Mouse (Mus musculus) midbrain, postnatal 0 days (tissue): ENCODE data around the gene Nup88. TPM values are rescaled to one million over a fixed set of nuclear protein-coding genes. Genes with fewer than 3 reads are reported as not detected.
A peak's percentile ranks its signal among the peaks of the same experiment; 100 is the strongest.

Source experiments
- ATAC-seq: fragments of 200-750 bp; cut with Nextera tagmentation; 2 replicates; pipeline ENCODE4 v1.8.0; 2017; ENCODE audit warnings: moderate number of reproducible peaks, mild to moderate bottlenecking, moderate TSS enrichment, moderate library complexity; ENCODE audit not compliant: low FRiP score
- DNase-seq: peaks from one replicate; pipeline ENCODE4 v3.0.0-alpha.2; 2015; ENCODE audit warnings: low spot score
- H3K27ac ChIP-seq: fragments of 300-500 bp; sonication (generic); 2 replicates; pipeline ENCODE4 v1.5.1; 2014; ENCODE audit warnings: low read depth, mild to moderate bottlenecking, low read length, mixed read lengths
- H3K27me3 ChIP-seq: fragments of 300-500 bp; sonication (generic); 2 replicates; pipeline ENCODE4 v1.6.1; 2014; ENCODE audit warnings: low read length, control low read depth, mixed read lengths; ENCODE audit not compliant: insufficient read depth
- H3K36me3 ChIP-seq: fragments of 300-500 bp; sonication (generic); 2 replicates; pipeline ENCODE4 v1.6.1; 2014; ENCODE audit warnings: low read length, control low read depth, mixed read lengths; ENCODE audit not compliant: insufficient read depth
- H3K4me1 ChIP-seq: fragments of 300-500 bp; sonication (generic); 2 replicates; pipeline ENCODE4 v1.6.1; 2014; ENCODE audit warnings: mild to moderate bottlenecking, control low read depth, antibody characterized with exemption, low read length, mixed read lengths; ENCODE audit not compliant: insufficient read depth
- H3K4me2 ChIP-seq: fragments of 300-500 bp; sonication (generic); 2 replicates; pipeline ENCODE4 v1.6.1; 2014; ENCODE audit warnings: low read depth, mild to moderate bottlenecking, low read length, mixed read lengths; ENCODE audit not compliant: poor library complexity, severe bottlenecking
- H3K4me3 ChIP-seq: fragments of 300-500 bp; sonication (generic); 2 replicates; pipeline ENCODE4 v1.5.1; 2014; ENCODE audit warnings: low read depth, mild to moderate bottlenecking, low read length, moderate library complexity
- H3K9ac ChIP-seq: fragments of 300-500 bp; sonication (generic); replicated peaks from 2 replicates; pipeline ENCODE4 v1.6.1; 2014; ENCODE audit warnings: mild to moderate bottlenecking, low read length, moderate library complexity, mixed read lengths; ENCODE audit not compliant: poor library complexity, severe bottlenecking
- H3K9me3 ChIP-seq: fragments of 300-500 bp; sonication (generic); 2 replicates; pipeline ENCODE4 v1.6.1; 2016; ENCODE audit warnings: low read length, control low read depth
- CTCF ChIP-seq: IDR thresholded peaks from 2 replicates; pipeline ENCODE4 v1.5.1; 2016; ENCODE audit warnings: antibody characterized with exemption, mild to moderate bottlenecking
- WGBS: fragments of 180-500 bp; shearing (Covaris S2); extraction: QIAGEN DNeasy Blood & Tissue Kit; methylation state at CpG from one replicate; pipeline ENCODE4 v1.1.7; 2014; 5-methylcytosine and 5-hydroxymethylcytosine counted together
- polyA plus RNA-seq: library from polyadenylated mRNA; unstranded; fragments of >200 nt; fragmentation: Nextera tagmentation; extraction: Ambion mirVana; gene quantifications from 2 replicates; pipeline ENCODE4 v1.2.1, GENCODE M21; 2015
- total RNA-seq: library from RNA; depleted of rRNA; stranded (reverse); fragments of >200 nt; gene quantifications from 2 replicates; pipeline ENCODE4 v1.2.3, GENCODE M21; 2014

The Nup88 gene
- total and polyA plus RNA-seq, 2 experiments from 2014 or later = 63.8 to 104 TPM

DNA sequence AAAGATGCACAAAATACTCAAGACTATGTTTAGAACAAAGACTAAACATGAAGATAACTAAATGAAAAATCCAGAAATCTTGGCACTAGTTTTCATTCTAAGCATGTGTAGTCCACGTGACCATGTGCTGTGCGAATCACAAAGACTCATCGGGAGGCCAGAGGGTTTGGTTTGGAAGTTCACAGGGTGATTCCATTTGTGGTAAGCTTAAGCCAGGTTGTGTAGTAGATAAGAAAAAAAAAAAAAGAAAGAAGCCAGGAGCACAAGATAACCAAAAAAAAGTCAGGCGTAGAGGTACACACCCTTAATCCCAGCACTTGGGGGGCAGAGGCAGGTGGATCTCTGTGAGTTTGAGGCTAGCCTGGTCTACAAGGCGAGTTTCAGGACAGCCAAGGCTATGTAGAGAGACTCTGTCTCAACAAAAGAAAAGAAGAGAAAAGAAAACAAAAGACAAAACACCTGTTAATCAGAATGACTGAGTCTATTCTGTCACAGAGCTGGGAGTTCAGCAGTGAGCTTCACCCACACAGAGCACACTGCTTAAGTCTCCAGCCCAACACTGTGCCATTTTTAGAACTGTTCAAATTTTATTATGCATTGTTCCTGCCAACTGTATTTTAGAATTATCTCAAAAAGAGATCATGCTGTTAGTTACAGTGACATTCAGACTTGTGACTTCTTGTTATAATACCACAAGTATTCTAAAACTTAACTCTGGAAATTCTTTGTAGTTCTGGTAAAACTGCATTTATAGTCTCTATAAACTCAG is 8.8 kb downstream of the Nup88 start:
- H3K4me3 ChIP-seq = no peak overlapping the region

DNA sequence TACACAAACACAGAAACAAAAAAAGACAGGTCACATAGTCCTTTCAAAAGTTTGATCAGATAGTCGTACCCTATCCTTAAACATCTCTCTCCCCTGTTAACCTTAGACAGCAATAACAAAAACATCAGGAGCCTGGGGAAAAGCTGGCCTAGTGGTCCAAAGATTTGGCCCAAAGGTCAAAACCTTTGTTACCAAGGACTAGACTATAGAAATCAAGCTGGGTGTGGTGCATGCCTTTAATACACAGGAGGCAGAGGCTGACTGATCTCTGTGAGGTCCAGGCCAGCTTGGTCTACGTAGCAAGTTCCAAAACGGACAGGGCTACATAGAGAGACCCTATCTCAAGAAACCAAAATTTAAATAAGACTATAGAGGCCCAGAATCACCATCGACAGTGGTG is 15.1 kb downstream of the Nup88 start:
- WGBS = 87% methylated on average over 4 of the region's 4 CpGs
- Histone ChIP-seq H3K27me3 (no peaks in the 10 kb centered on the region), H3K9ac (no peak overlapping the region), H3K27ac (no peak overlapping the region), H3K4me2 (no peak overlapping the region), H3K9me3 (no peaks in the 10 kb centered on the region), H3K4me1 (no peaks in the 10 kb centered on the region), H3K4me3 (no peak overlapping the region), H3K36me3 (peaks cover 54% of the 10 kb centered on the region)
- TF ChIP-seq CTCF = no peak
- ATAC-seq = no peak
- no peak for DNase-seq

More for the DNA sequence above, 8.8 kb downstream of the Nup88 start:
- no peak for ATAC-seq
- Histone ChIP-seq H3K9me3 (no peaks in the 10 kb centered on the region), H3K36me3 (peaks cover 63% of the 10 kb centered on the region), H3K4me2 (no peak overlapping the region), H3K4me1 (no peaks in the 10 kb centered on the region), H3K9ac (no peak overlapping the region), H3K27ac (no peak overlapping the region), H3K27me3 (no peaks in the 10 kb centered on the region)
- 91% methylated on average over 5 of the region's 5 CpGs for whole genome bisulfite sequencing
- DNase-seq = no peak
- TF ChIP-seq CTCF = no peak

DNA sequence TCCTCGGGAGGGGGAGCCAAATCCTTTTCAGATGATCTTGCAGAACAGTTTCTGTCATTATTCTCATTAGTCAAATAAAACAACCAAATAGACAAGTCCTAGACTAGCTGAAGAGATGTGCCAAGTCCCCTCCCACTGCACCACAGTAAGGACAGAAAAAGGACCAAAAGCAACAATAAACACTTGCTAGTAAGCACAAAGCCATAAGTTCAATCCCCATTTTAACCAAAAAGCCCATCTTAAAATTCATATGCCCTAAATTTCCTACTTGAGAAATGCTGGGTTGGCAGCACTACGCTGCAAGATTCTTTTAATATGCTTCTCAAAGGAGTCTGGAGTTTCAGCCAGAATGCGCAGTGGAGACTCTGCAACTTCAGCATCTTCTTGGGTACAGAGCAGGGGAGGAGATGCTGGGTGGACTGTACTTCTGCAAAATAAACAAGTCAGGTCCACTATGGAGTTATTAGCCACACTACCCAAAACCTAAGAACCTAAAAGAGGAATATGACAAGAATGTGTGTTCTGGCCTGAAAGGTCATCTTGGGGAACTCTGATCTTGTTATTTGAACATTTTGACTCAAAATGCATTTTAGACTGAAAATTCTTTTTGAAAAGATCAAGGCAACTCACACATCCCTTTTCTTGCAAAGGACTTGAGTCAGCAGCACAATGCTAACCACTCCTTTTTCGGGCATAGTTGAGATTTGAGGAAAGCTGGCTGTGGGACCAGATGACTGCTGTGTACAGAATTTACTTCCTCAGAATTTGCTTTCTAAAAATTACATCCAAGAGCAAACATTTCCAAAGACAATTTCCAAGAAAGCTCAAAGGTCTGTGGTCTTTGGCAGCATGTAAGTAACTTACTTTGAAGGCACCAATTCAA is 24.6 kb downstream of the Nup88 start:
- 94% methylated on average over 4 of the region's 4 CpGs for WGBS
- no peaks in the 10 kb centered on the region for H3K4me1 ChIP-seq
- H3K4me3 ChIP-seq = no peak overlapping the region
- H3K27ac ChIP-seq = no peak overlapping the region
- H3K4me2 ChIP-seq = no peak overlapping the region
- TF ChIP-seq CTCF = no peak
- no peak for DNase-seq
- no peaks in the 10 kb centered on the region for H3K27me3 ChIP-seq
- ATAC-seq = no peak
- no peaks in the 10 kb centered on the region for H3K9me3 ChIP-seq
- peaks cover 60% of the 10 kb centered on the region for H3K36me3 ChIP-seq
- H3K9ac ChIP-seq = no peak overlapping the region

DNA sequence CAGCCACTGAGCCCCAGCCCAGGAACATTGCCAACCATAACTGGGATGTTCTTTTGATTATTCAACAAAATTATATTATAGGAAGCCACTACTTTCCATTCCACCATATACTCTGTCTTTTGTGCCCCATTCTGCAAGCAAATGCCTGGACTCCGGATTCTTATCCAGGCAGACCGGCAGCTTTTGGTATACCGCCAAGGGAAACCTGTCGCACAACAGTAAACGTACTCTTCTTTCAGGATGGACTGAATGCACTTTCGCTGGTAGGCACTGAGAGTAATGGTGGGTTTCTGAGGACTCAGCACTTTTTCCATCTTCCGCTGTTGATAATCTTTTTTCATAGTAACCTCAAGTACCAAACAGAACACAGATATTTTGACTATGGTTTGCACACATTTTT is 26.1 kb downstream of the Nup88 start:
- Histone ChIP-seq H3K4me2 (no peak overlapping the region), H3K36me3 (peaks cover 59% of the 10 kb centered on the region), H3K4me3 (no peak overlapping the region), H3K9ac (no peak overlapping the region), H3K27me3 (no peaks in the 10 kb centered on the region), H3K27ac (no peak overlapping the region), H3K9me3 (no peaks in the 10 kb centered on the region), H3K4me1 (no peaks in the 10 kb centered on the region)
- no peak for TF ChIP-seq CTCF
- DNase-seq = no peak
- no peak for ATAC-seq
- 94% methylated on average over 7 of the region's 7 CpGs for WGBS

DNA sequence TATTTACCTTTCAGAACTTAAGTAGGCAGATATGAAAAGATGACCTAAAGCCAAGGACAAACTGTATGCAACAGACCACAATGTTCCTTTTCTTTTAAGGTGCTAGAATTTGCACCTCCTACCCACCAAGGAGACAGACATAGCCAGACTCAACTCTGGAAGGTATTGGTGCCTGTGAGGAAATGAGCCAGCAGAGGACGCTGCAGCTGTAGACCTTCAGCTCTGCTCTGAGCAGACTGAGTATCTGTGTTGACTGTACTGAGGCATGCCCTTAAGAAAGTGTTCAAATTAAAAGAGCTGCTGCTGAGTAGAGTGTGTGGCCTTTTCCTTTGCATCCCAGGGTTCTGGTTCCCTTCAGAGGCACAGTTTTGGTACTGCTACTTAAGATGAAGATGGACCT is 27.2 kb downstream of the Nup88 start:
- 81% methylated on average over 1 of the region's 1 CpGs for WGBS
- no peak for ATAC-seq
- Histone ChIP-seq H3K27ac (no peak overlapping the region), H3K36me3 (peaks cover 54% of the 10 kb centered on the region), H3K4me3 (no peak overlapping the region), H3K4me1 (no peaks in the 10 kb centered on the region), H3K9me3 (no peaks in the 10 kb centered on the region), H3K9ac (no peak overlapping the region), H3K27me3 (no peaks in the 10 kb centered on the region), H3K4me2 (no peak overlapping the region)
- no peak for DNase-seq
- peak; percentile 19; the same call in 1 of the 2 replicates for TF ChIP-seq CTCF

DNA sequence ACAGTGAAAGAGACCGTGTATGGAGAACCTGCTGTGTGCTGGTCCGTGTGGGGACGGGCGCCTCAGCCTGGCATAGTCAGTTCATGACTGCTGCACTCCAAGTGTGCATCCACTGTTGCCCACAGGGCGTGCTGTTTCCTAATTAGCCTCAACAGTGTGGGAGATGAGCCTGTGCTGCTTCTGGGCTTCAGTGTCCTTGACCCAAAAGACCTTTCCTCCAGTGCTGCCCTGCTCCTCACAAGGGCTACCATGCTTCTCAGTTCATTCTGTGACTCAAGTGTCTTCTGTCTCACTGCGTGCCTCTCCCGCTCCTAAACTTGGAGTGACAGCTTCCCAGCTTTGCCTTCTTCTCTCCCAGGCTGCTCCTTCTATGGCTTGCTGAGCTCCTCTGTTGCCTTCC is 34.5 kb downstream of the Nup88 start:
- no peak overlapping the region for H3K27ac ChIP-seq
- H3K4me1 ChIP-seq = no peaks in the 10 kb centered on the region
- H3K9me3 ChIP-seq = no peaks in the 10 kb centered on the region
- H3K4me2 ChIP-seq = no peak overlapping the region
- peaks cover 61% of the 10 kb centered on the region for H3K36me3 ChIP-seq
- no peak for DNase-seq
- TF ChIP-seq CTCF = peak; percentile 20; the same call in 1 of the 2 replicates
- no peak for ATAC-seq
- H3K27me3 ChIP-seq = no peaks in the 10 kb centered on the region
- no peak overlapping the region for H3K9ac ChIP-seq
- no peak overlapping the region for H3K4me3 ChIP-seq
- 92% methylated on average over 7 of the region's 7 CpGs for WGBS
